Mouse (Mus musculus): ENCODE measurements around the gene Phf11c.

Gene Phf11c

GRCm38 (mm10) chr14:59395281-59395680, at the start of gene Phf11c:
Phf11c (minus strand) TSS chr14:59395381.
- 93% methylated on average over 3 of the region's 3 CpGs for WGBS

- WGBS, result 6% methylated on average over 6 of the region's 6 CpGs
These were observed 46.3 kb upstream of the Phf11c start for GRCm38 (mm10) chr14:59441472-59441805.

DNA sequence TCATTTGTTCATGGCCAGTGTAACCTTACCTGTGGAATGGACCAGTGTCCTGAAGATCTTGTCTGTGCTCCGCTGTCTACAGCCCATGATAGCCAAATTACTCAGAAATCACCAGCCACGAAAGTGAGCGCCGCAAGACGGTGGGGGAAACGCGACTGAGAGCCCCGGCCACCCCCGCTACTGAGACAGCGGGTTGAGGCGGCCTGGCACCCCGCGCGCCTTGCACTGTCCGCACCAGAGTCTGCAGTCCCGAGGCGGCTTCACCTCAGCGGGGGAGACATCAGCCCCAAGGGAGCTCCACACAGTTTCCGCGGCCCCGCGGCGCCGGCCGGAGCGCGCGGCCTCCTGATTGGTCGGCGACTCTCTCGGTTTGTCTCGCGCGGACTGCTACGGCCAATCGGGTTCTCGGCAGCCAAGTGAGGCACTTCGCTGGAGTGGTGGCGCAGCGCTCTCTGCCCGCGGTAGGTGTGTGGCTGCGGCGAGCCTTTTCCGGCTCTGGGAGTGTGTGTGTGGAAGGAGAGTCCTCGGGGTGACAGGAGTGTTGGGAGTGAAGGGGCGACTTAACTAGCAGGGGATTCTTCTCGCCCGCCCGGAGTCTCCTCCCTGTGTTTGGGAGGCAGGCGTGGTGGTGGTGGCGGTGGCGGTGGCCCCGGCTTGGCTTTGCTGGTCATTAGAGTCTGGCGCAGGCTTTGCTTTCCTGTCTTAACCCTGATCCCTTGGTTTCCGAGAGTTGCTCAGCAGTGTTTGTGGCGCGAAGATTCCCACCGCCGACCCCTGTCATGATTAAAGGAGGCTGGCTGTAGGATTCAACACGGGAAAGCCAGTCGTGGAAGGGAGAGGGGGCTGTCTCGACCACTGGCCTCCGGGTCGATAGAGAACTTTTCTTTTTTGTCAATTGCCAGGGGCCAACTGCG, 45.6 kb upstream of the Phf11c start, which contains the start of the genes Setdb2 and Cab39l:
Gene Setdb2, minus strand, starts transcription at position 327 of the 914 bp plus-strand sequence.
Gene Cab39l, plus strand, starts transcription at position 415 of the 914 bp plus-strand sequence.
- under 1% methylated on average over 66 of the region's 66 CpGs for WGBS

DNA sequence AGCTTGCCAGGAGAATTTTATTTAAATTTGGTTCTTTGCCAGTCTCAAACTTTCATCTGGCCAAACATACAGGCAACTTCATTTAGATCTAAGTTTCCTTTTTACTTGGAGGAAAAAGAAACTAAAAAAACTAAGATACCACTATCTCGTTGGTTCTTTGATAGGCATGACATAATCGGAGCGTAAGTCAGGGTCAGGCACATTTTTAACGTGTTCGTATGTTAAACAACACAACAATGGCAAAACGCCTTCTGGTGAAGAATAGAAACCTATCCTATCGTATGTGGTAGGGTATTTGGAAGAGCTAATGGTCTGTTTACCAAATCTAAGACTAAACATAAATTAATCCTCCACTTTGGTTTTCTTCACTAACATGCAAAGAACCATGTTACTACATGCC, 44.9 kb upstream of the Phf11c start:
- WGBS, result 6% methylated on average over 7 of the region's 7 CpGs

DNA sequence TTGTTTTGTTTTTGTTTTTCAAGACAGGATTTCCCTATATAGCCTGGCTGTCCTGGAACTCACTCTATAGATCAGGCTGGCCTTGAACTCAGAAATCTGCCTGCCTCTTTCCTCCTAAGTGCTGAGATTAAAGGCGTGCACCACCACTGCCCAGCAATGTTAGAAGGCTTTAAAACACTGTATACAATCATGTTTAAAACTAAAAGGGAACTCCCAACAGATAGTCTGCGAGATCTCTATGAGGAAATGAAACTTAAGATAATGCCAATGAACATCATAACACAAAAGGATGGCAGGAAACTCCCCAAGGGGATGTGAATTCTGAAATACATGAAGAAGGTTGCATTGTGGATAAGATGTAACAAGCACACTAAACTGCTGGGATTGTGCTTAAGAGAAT, 43.3 kb upstream of the Phf11c start:
- 84% methylated on average over 2 of the region's 2 CpGs for WGBS

- 80% methylated on average over 3 of the region's 3 CpGs for WGBS
These were observed 42.2 kb upstream of the Phf11c start for GRCm38 (mm10) chr14:59437398-59437797.

- WGBS, result 73% methylated on average over 2 of the region's 2 CpGs
These were observed 38.7 kb upstream of the Phf11c start for GRCm38 (mm10) chr14:59433902-59434301.

DNA sequence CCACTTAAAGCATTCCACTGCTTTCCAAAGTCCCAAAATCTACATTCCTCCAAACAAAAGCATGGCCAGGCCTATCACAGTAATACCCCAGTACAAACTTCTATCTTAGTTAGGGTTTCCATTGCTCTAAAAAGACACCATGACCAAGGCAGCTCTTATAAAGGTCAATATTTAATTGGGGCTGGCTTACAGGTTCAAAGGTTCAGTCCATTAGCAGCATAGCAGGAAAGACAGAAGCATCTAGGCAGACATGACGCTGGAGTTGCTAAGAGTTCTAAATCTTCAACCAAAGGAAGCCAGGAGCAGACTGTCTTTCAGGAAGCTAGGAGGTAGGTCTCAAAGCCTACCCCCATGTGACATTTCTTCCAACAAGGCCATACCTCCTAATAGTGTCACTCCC, 35.4 kb upstream of the Phf11c start:
- WGBS, result 95% methylated on average over 1 of the region's 1 CpGs

DNA sequence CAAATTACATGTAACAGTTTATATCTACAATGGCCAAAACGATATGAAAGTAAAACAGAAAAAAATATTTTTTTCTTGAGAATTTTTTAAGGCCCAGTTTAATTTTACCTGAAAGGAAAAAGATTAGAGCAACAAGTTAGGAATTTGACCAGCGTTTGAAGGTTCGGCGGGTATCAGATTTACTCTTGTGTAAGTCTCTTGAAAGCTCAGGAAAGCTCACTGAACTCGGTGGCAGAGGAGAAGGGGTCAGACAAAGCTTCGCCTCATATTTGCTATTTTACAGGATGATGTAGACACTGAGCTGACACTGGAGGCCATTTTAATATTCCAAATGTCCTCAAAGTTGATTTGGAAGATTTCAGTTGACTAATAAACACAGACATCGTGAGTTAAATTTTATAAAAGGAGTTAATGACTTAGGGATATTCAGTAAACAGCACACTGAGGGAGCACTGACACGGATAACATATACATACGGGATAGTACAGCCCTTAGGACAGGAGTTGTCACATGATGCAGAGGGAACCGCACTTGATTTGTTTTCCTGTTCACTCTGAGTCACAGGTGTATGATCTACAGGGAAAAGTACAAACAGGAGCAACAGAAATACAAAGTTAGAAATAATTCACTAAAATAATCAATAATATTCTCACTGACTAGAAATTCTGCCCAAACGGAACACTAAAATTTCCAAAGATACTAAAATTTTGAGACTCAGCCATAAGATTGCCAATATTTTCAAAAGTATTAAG, 27.9 kb upstream of the Phf11c start:
- WGBS, result 94% methylated on average over 11 of the region's 11 CpGs

DNA sequence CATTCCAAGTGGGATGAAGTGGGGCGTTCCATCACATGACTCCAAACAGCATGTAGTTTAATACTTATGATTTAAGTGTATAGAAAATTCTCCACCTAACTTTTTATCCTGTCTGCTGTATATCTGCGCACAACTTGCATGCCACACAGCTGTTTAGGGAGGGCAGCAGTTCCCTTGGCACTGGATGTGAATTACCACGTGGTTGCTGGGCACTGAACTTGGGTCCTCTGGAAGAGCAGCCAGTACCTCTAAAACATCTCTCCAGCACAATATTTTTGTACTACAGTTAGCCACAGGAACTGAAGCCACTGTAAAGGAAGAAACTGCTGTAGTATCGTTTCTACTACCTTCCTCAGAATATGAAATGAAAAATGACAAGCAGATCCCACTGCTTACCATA, 23.0 kb upstream of the Phf11c start:
- WGBS, result 88% methylated on average over 4 of the region's 4 CpGs

- 94% methylated on average over 2 of the region's 2 CpGs for WGBS
These were observed 19.8 kb upstream of the Phf11c start for GRCm38 (mm10) chr14:59414979-59415378.

GRCm38 (mm10) chr14:59396999-59397398, 1.8 kb upstream of the Phf11c start:
- WGBS, result 82% methylated on average over 2 of the region's 2 CpGs

- 71% methylated on average over 4 of the region's 4 CpGs for WGBS
These were observed 5.0 kb downstream of the Phf11c start for GRCm38 (mm10) chr14:59390181-59390580.

- WGBS, result 77% methylated on average over 1 of the region's 1 CpGs
These were observed 5.6 kb downstream of the Phf11c start for GRCm38 (mm10) chr14:59389532-59389931.

DNA sequence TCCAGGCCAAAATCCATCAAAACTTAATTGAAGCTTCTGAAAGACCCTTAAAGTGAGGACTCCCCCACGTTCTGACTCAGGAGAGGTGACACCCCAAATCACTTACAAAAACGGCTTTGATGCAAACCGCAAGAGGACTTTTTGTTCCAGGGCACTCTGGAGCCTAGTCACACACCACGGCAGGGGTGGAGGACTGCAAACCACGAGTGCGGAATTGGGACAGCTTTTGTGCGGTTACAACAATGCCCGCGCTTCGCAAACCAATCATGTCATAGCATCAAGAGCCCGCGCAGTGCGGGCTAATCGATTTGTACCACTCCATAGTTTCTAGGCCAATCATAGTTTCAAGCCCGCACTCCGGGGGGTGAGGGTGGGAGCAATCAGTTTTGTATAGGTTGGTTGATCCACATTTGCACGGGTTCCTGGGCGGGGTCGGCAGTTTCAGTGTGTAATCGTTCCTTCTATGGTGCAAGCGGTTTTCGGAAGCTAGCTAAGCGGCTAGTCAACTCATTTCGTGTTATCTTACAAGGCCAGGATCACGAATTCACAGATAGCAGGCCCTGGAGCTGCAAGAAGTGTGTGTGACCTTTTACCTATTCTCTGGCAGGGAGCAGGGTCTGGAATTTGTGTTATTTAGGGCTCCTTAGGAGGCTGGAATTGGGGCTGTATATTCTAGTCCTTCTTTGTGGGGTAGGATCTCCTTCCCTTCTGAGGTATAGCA, 24.7 kb downstream of the Phf11c start:
- 93% methylated on average over 25 of the region's 25 CpGs for WGBS

DNA sequence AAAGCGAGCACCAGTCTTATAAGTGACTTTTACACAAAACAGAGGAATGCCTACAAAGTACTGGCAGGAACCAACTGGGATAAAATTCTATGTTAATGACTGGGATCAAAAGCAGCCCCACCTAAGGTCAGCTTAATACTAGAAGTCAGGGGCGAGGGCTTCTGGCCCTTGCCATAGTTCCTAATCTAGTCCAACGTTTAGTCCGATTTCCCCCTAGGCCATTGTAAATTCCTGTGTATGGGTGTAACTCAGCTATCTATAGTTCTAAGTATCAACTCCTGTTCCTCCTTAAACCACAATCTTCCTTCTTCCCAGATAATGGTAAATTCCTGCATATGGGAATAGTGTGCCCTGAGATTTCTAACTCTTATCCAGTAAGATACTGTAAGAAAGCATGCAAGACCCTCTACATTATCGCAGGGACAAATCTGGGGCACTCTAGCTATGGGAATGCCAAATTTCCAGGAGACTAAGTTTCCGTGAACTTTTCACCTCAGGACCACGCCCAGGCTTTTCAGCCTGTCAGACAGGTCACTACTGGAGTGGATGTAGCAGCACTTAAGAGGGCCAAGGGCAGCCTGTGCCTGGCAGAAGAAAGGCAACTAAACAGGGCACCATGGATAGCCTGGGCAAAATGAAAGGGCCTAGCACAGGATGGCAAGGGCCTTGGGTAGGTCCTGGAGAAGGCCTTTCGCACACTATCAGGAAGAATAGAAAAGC, 28.6 kb downstream of the Phf11c start:
- 98% methylated on average over 8 of the region's 8 CpGs for WGBS

DNA sequence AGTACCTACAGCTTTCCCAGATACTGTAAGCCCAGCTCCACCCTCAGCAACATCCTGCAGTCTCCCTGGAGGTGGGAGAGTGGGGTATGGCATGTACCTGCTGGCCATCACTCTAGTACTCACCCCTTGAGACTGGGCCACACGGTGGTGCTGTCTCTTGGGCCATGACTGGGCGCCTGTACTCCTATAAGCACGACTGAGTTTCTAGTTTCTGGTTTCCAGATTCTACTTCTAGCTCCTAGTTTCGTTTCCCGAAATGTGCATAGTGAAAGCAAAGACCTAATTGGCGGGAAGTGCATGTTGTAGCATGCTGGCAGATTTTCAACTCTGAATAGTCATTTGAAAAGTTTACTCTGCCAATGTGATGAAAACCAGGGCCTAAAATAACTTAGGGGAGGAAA, 29.9 kb downstream of the Phf11c start, which contains the start of gene Phf11d:
Gene Phf11d, minus strand, starts transcription at position 227 of the 401 bp plus-strand sequence.
- WGBS, result 47% methylated on average over 6 of the region's 6 CpGs

DNA sequence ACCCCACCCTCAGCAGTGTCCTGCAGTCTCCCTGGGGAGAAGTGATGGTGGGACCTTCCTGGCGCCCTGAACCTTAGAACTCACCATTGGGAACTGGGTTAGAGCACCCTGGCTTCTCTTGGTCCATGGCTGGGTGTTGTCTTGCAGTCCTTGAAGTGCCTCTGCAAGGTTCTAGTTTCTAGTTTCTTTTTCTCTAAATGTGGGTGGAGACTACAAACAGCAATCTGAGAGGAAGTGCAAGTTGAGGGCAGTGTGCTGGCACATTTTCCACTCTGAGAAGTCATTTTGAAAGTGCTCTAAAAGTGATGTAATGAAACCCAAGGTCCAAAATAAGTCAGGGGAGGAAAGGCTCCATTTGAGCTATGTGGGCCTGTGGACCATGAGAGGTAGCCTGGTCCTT, 54.0 kb downstream of the Phf11c start, which contains the start of gene Phf11b:
Gene Phf11b, minus strand, starts transcription at position 163 of the 400 bp plus-strand sequence.
- 82% methylated on average over 1 of the region's 1 CpGs for WGBS

DNA sequence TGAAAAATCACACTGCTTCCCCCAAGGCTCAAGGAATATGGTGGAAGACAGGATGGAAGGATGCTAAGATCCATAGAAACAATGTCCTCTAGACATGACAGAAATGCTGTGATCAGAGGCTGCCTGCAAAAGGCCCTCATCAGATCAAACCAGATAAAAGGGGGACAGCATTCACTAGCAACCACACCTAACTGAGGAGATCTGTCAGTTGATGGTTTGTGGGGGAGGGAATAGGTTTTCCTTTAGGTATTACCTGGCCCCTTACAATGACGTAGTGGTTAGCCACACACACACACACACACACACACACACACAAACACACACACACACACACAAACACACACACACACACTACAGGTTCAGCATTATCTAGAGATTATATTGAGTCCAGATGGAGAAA, 55.6 kb downstream of the Phf11c start:
- WGBS, result 93% methylated on average over 1 of the region's 1 CpGs

GRCm38 (mm10) chr14:59336056-59336455, 59.1 kb downstream of the Phf11c start:
- WGBS, result 97% methylated on average over 3 of the region's 3 CpGs
